Mouse (Mus musculus) olfactory bulb, adult 2 months (tissue): ENCODE measurements around the gene Klhl9.
"Not testable (repeated sequence)": the region's sequence is repeated elsewhere in the genome, so short reads cannot be mapped to it uniquely, and the experiment has no call there.

Source experiments
- CTCF ChIP-seq: fragments of 200-500 bp; IDR thresholded peaks from 2 replicates; pipeline ENCODE4 v1.5.1; 2012; ENCODE audit warnings: low read depth, mild to moderate bottlenecking, low read length, moderate library complexity; ENCODE audit not compliant: insufficient read depth
- POLR2A ChIP-seq: fragments of 200-500 bp; IDR thresholded peaks from 2 replicates; pipeline ENCODE4 v1.6.1; 2012; ENCODE audit warnings: mild to moderate bottlenecking, low read depth, low read length, moderate library complexity; ENCODE audit not compliant: insufficient read depth

- not testable (repeated sequence) for TF ChIP-seq POLR2A, CTCF
These were observed 37.5 kb upstream of the Klhl9 start, which contains the start of gene Gm13283 for GRCm38 (mm10) chr4:88759610-88760268.
